Mouse (Mus musculus) bone marrow, adult 2 months (tissue): ENCODE measurements at regions not wholly inside any gene's neighbourhood (a gene's known extent, or its start where the extent isn't known, plus 50 kb on each side); places are given as distances from the start of the nearest gene placed in this dataset.

ENCODE experiments used
- CTCF ChIP-seq: fragments of 200-500 bp; IDR thresholded peaks from 2 replicates; pipeline ENCODE4 v1.5.1; 2011; ENCODE audit warnings: low read length, control low read depth; ENCODE audit not compliant: control insufficient read depth, insufficient read depth
- POLR2A ChIP-seq: fragments of 200-500 bp; IDR thresholded peaks from 2 replicates; pipeline ENCODE4 v1.6.1; 2011; ENCODE audit warnings: low read depth, mild to moderate bottlenecking, control low read depth, low read length, borderline replicate concordance; ENCODE audit not compliant: control insufficient read depth

DNA sequence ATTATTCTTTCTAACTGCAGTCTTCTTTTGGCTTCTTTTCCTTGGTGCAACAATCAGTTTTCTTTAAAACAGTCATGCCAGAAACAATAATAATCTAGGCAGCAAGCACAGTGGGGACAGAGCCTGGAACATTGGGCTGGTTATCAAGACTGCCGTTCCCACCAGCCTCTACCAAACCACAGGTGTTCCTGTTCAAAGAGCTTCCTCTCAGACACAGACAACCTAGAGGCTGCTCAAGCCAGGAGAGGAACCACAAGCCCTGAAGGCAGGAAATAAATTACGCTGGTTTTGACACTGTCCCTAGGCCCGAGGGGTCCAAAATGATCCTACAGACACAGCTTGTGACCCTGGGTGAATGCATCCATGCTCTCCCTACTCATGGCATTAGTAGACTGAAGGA is 156.1 kb upstream of the Ahr start:
- TF ChIP-seq CTCF (no peak), POLR2A (no peak)
